Mouse (Mus musculus): ENCODE measurements around the gene Slit3. TPM values are rescaled to one million over a fixed set of nuclear protein-coding genes. Genes with fewer than 3 reads are reported as not detected.
A peak's percentile ranks its signal among the peaks of the same experiment; 100 is the strongest.

The Slit3 gene
- polyA plus RNA-seq, 1 experiment from 2014 or later, result 11.1 TPM

DNA sequence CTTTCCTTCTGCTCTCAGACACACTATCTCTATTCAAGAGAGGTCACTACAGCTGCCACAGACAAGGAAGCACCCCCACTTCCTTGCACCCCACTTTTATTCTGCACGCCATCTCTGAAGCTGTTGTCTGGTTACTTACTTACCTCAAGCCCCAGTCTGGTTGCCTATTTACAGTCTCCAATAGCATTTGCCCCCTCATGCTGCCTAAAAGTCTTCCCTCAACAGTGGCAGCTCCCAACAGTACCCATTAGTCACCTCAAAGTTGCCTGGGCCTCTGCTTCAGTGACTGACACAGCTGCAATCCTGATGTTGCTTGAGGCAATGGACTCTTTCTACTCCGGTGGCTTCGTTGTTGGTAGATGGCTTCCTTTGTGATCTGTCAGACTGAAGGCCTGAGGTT, 42.4 kb downstream of the Slit3 start:
- DNase-seq (ENCODE audit: low spot score, missing footprints) (peak; percentile 61), ATAC-seq (ENCODE audit: low FRiP score) (no peak)
- H3K4me3 ChIP-seq (ENCODE audit: low read depth, low read length), result no peak overlapping the region
- H3K27ac ChIP-seq (ENCODE audit: low read depth, low read length), result no peak overlapping the region
- WGBS, result 90% methylated on average over 3 of the region's 3 CpGs
- H3K36me3 ChIP-seq (ENCODE audit: control insufficient read depth, insufficient read depth, low read length), result no peaks in the 10 kb centered on the region
- no peak overlapping the region for H3K9ac ChIP-seq (ENCODE audit: low read length)
- no peaks in the 10 kb centered on the region for H3K9me3 ChIP-seq (ENCODE audit: control insufficient read depth, low read length)
- H3K27me3 ChIP-seq (ENCODE audit: control insufficient read depth, insufficient read depth, low read length), result no peaks in the 10 kb centered on the region
- H3K4me1 ChIP-seq (ENCODE audit: control insufficient read depth, insufficient read depth, low read length), result no peaks in the 10 kb centered on the region
- H3K4me2 ChIP-seq, result no peak overlapping the region

- Histone ChIP-seq H3K4me3 (ENCODE audit: low read depth, low read length) (no peak overlapping the region), H3K4me2 (no peak overlapping the region), H3K27me3 (ENCODE audit: control insufficient read depth, insufficient read depth, low read length) (no peaks in the 10 kb centered on the region), H3K27ac (ENCODE audit: low read depth, low read length) (no peak overlapping the region), H3K9ac (ENCODE audit: low read length) (no peak overlapping the region), H3K4me1 (ENCODE audit: control insufficient read depth, insufficient read depth, low read length) (no peaks in the 10 kb centered on the region), H3K9me3 (ENCODE audit: control insufficient read depth, low read length) (no peaks in the 10 kb centered on the region), H3K36me3 (ENCODE audit: control insufficient read depth, insufficient read depth, low read length) (no peaks in the 10 kb centered on the region)
- 81% methylated on average over 8 of the region's 8 CpGs for WGBS
- DNase-seq (ENCODE audit: low spot score, missing footprints) (peak; percentile 2), ATAC-seq (ENCODE audit: low FRiP score) (no peak)
Measured at GRCm38 (mm10) chr11:35167176-35167575, 46.2 kb downstream of the Slit3 start.

DNA sequence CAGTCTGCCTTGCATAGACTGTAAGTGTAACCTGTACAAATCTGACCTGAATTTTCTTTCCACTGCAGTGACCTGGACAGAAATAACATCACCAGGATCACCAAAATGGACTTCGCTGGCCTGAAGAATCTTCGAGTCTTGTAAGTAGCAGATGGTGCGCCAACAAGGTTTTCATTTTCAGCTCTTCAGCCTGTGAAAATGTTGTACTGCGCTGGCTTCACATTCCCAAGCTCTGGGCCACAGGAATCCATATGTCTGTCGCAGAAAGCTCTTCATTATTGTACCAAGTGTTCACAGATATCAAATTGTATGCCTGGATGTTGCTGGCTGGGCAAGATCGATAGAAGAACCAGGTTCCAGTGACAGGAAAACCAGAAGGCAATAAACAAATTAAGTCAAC, 50.5 kb downstream of the Slit3 start:
- Histone ChIP-seq H3K4me3 (ENCODE audit: low read depth, low read length) (no peak overlapping the region), H3K9ac (ENCODE audit: low read length) (no peak overlapping the region), H3K36me3 (ENCODE audit: control insufficient read depth, insufficient read depth, low read length) (no peaks in the 10 kb centered on the region), H3K9me3 (ENCODE audit: control insufficient read depth, low read length) (no peaks in the 10 kb centered on the region), H3K4me2 (no peak overlapping the region), H3K4me1 (ENCODE audit: control insufficient read depth, insufficient read depth, low read length) (no peaks in the 10 kb centered on the region), H3K27ac (ENCODE audit: low read depth, low read length) (no peak overlapping the region), H3K27me3 (ENCODE audit: control insufficient read depth, insufficient read depth, low read length) (no peaks in the 10 kb centered on the region)
- 93% methylated on average over 6 of the region's 6 CpGs for WGBS
- ATAC-seq (ENCODE audit: low FRiP score), result no peak
- peak; percentile 4 for DNase-seq (ENCODE audit: low spot score, missing footprints)

GRCm38 (mm10) chr11:35177564-35177963, 56.5 kb downstream of the Slit3 start:
- H3K9me3 ChIP-seq (ENCODE audit: control insufficient read depth, low read length), result no peaks in the 10 kb centered on the region
- DNase-seq (ENCODE audit: low spot score, missing footprints) (no peak), ATAC-seq (ENCODE audit: low FRiP score) (no peak)
- no peaks in the 10 kb centered on the region for H3K4me1 ChIP-seq (ENCODE audit: control insufficient read depth, insufficient read depth, low read length)
- H3K27me3 ChIP-seq (ENCODE audit: control insufficient read depth, insufficient read depth, low read length), result no peaks in the 10 kb centered on the region
- H3K27ac ChIP-seq (ENCODE audit: low read depth, low read length), result no peak overlapping the region
- no peak overlapping the region for H3K4me3 ChIP-seq (ENCODE audit: low read depth, low read length)
- no peak overlapping the region for H3K4me2 ChIP-seq
- H3K36me3 ChIP-seq (ENCODE audit: control insufficient read depth, insufficient read depth, low read length), result no peaks in the 10 kb centered on the region
- no peak overlapping the region for H3K9ac ChIP-seq (ENCODE audit: low read length)
- 90% methylated on average over 7 of the region's 7 CpGs for WGBS

DNA sequence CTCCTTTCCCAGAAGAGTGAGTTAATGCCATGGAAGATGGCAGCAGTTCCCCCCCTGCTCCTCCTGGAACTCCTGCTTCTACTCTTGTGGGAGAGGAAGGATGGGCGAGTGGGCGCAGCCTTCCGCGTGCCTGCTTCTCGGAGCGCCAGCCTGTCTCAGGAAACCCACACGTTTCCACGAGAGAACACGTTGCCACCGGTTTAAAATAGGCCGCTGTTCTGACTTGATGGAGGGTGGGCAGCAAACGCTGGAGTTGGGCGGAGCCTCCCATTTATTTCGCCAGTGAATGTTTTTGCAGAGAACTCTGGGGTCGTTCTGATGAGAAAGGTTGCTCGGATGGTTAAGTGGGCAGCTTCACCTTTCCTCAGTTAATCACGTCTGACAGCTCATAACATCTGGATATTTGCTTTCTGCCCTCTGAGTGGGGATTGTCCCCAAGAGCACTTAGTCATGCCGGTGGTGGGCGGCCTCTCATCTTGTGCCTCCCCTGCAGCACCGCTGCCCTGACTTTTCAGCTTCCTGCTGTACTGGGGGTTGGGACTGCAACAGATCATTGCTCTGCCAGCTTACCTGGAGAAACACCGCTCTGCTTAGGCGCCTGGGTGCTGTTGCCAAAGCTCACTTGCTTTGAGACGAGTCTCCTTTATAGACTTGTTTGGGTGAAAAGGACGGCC, 57.3 kb downstream of the Slit3 start:
- Histone ChIP-seq H3K4me3 (ENCODE audit: low read depth, low read length) (no peak overlapping the region), H3K27me3 (ENCODE audit: control insufficient read depth, insufficient read depth, low read length) (no peaks in the 10 kb centered on the region), H3K9ac (ENCODE audit: low read length) (no peak overlapping the region), H3K27ac (ENCODE audit: low read depth, low read length) (no peak overlapping the region), H3K36me3 (ENCODE audit: control insufficient read depth, insufficient read depth, low read length) (no peaks in the 10 kb centered on the region), H3K4me1 (ENCODE audit: control insufficient read depth, insufficient read depth, low read length) (no peaks in the 10 kb centered on the region), H3K4me2 (no peak overlapping the region), H3K9me3 (ENCODE audit: control insufficient read depth, low read length) (no peaks in the 10 kb centered on the region)
- DNase-seq (ENCODE audit: low spot score, missing footprints) (no peak), ATAC-seq (ENCODE audit: low FRiP score) (no peak)
- 60% methylated on average over 24 of the region's 24 CpGs for WGBS

GRCm38 (mm10) chr11:35179305-35179704, 58.3 kb downstream of the Slit3 start:
- ATAC-seq (ENCODE audit: low FRiP score), result no peak
- no peaks in the 10 kb centered on the region for H3K9me3 ChIP-seq (ENCODE audit: control insufficient read depth, low read length)
- H3K4me1 ChIP-seq (ENCODE audit: control insufficient read depth, insufficient read depth, low read length), result no peaks in the 10 kb centered on the region
- 84% methylated on average over 8 of the region's 8 CpGs for WGBS
- H3K27me3 ChIP-seq (ENCODE audit: control insufficient read depth, insufficient read depth, low read length), result no peaks in the 10 kb centered on the region
- H3K27ac ChIP-seq (ENCODE audit: low read depth, low read length), result no peak overlapping the region
- no peak for DNase-seq (ENCODE audit: low spot score, missing footprints)
- H3K9ac ChIP-seq (ENCODE audit: low read length), result no peak overlapping the region
- H3K4me2 ChIP-seq, result no peak overlapping the region
- no peaks in the 10 kb centered on the region for H3K36me3 ChIP-seq (ENCODE audit: control insufficient read depth, insufficient read depth, low read length)
- H3K4me3 ChIP-seq (ENCODE audit: low read depth, low read length), result no peak overlapping the region

DNA sequence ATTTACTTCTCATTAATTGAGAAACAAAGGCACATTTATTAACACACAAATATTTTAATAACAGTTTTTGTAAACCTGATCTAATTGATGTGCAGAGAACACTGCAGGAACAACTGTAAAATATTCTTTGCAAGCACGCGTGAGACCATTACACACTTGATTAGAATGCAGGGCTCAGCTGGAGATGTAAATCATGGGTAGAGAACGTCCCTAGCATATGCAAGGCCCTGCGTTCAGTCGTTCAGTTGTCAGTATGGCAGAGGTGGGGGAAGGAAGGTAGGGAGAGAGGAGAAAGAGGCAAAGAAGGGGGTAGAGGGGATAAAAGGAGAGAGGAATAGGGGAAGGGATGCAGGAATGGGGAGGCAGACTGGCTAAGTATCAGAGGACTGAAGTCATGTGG, 61.9 kb downstream of the Slit3 start:
- 81% methylated on average over 5 of the region's 5 CpGs for WGBS
- Histone ChIP-seq H3K27ac (ENCODE audit: low read depth, low read length) (no peak overlapping the region), H3K4me3 (ENCODE audit: low read depth, low read length) (no peak overlapping the region), H3K36me3 (ENCODE audit: control insufficient read depth, insufficient read depth, low read length) (no peaks in the 10 kb centered on the region), H3K9ac (ENCODE audit: low read length) (no peak overlapping the region), H3K4me2 (no peak overlapping the region), H3K4me1 (ENCODE audit: control insufficient read depth, insufficient read depth, low read length) (no peaks in the 10 kb centered on the region), H3K27me3 (ENCODE audit: control insufficient read depth, insufficient read depth, low read length) (no peaks in the 10 kb centered on the region), H3K9me3 (ENCODE audit: control insufficient read depth, low read length) (no peaks in the 10 kb centered on the region)
- no peak for DNase-seq (ENCODE audit: low spot score, missing footprints)
- ATAC-seq (ENCODE audit: low FRiP score), result no peak

DNA sequence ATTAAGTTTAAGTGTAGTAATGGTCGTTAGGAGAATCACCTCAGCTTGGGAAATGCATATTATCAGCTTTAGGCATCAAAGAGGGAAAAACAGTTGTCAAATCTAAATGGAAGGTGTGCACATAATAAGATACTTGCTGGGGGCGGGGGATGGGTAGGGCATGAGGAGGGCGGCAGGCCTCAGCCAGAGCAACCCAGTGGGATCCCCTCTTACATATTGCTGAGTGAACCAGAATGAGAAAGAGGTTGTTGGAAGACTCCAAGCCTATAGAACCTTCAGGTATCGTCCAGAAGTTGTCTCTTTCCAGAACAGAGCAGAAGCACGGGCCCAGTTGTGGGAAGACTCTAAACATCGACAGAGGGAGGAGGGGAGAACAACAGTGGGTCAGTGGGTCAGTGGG, 73.8 kb downstream of the Slit3 start:
- H3K27me3 ChIP-seq (ENCODE audit: control insufficient read depth, insufficient read depth, low read length), result peaks cover 2% of the 10 kb centered on the region; the same call in 1 of the 2 replicates
- H3K36me3 ChIP-seq (ENCODE audit: control insufficient read depth, insufficient read depth, low read length), result no peaks in the 10 kb centered on the region
- H3K4me1 ChIP-seq (ENCODE audit: control insufficient read depth, insufficient read depth, low read length), result no peaks in the 10 kb centered on the region
- WGBS, result 85% methylated on average over 6 of the region's 6 CpGs
- H3K9me3 ChIP-seq (ENCODE audit: control insufficient read depth, low read length), result no peaks in the 10 kb centered on the region
- ATAC-seq (ENCODE audit: low FRiP score) (no peak), DNase-seq (ENCODE audit: low spot score, missing footprints) (peak; percentile 62)
- H3K9ac ChIP-seq (ENCODE audit: low read length), result no peak overlapping the region
- no peak overlapping the region for H3K27ac ChIP-seq (ENCODE audit: low read depth, low read length)
- no peak overlapping the region for H3K4me3 ChIP-seq (ENCODE audit: low read depth, low read length)
- H3K4me2 ChIP-seq, result no peak overlapping the region

DNA sequence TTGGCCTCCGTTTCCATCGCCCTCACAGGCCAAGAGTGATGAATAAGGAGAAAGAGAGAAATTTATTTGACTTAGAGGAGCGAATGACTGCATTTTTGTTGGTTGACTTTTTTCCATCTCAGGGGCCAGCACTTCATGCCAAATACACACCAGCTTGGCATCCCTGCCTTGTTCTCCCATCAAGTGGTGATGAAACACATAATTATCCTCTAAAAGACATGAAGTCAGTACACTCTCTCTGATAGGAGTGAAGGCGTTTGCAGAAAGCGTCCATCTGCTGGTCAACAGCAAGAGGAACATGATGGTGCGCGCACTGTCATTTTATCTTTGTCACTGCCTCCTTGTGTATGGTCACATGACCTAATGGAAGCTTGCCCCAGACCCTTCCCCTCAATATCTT, 75.8 kb downstream of the Slit3 start:
- H3K4me1 ChIP-seq (ENCODE audit: control insufficient read depth, insufficient read depth, low read length), result no peaks in the 10 kb centered on the region
- H3K9ac ChIP-seq (ENCODE audit: low read length), result no peak overlapping the region
- no peaks in the 10 kb centered on the region for H3K9me3 ChIP-seq (ENCODE audit: control insufficient read depth, low read length)
- no peak overlapping the region for H3K4me3 ChIP-seq (ENCODE audit: low read depth, low read length)
- peaks cover 9% of the 10 kb centered on the region; the same call in 1 of the 2 replicates for H3K27me3 ChIP-seq (ENCODE audit: control insufficient read depth, insufficient read depth, low read length)
- H3K27ac ChIP-seq (ENCODE audit: low read depth, low read length), result no peak overlapping the region
- DNase-seq (ENCODE audit: low spot score, missing footprints) (no peak), ATAC-seq (ENCODE audit: low FRiP score) (no peak)
- 92% methylated on average over 7 of the region's 7 CpGs for WGBS
- no peaks in the 10 kb centered on the region for H3K36me3 ChIP-seq (ENCODE audit: control insufficient read depth, insufficient read depth, low read length)
- no peak overlapping the region for H3K4me2 ChIP-seq

Measured in midbrain, embryonic 11.5 days (tissue).